Mouse (Mus musculus): ENCODE results near the gene Gclc. TPM values are rescaled to one million over a fixed set of nuclear protein-coding genes. Genes with fewer than 3 reads are reported as not detected.

The Gclc gene
- polyA plus RNA-seq, 1 experiment from 2014 or later: 24.9 TPM

DNA sequence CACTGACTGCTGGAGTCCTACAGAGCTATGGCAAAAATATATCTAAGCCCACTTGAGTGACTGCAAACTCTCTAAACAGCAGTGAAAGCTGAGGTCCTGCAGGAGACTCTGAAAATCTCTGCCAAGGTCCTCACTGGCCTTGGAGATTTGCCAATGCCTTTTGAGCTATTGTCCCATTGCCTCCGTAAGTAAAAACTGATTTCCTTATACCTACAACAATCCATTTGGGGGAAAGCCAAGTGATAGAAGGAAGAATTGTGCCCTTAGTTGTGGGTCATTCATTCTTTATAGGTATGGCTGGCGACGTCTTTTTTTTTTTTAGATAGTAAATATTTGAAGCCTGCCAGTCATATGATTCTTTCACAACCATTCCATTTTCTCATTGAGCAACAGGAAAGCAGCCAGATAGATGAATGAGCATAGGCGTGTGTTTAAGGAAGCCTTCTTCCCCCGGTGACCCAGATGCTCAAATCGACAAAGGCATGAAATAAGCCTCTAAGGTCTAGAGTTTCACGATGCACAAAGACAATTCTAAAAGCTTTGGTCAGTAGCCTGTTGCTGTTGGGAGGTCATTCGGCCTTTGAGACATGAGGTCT lies 35.4 kb upstream of the Gclc start:
- Histone ChIP-seq H3K9ac (no peak overlapping the region), H3K27ac (replicated peaks) (no peak overlapping the region), H3K36me3 (replicated peaks) (no peaks in the 10 kb centered on the region), H3K4me3 (replicated peaks) (no peak overlapping the region), H3K27me3 (no peaks in the 10 kb centered on the region), H3K4me1 (replicated peaks) (peaks cover 7% of the 10 kb centered on the region), H3K9me3 (replicated peaks) (no peaks in the 10 kb centered on the region), H3K4me2 (no peak overlapping the region)
- 45% methylated on average over 8 of the region's 8 CpGs for WGBS (ENCODE audit: insufficient replicate concordance)
- ATAC-seq (ENCODE audit: insufficient read depth): no peak

DNA sequence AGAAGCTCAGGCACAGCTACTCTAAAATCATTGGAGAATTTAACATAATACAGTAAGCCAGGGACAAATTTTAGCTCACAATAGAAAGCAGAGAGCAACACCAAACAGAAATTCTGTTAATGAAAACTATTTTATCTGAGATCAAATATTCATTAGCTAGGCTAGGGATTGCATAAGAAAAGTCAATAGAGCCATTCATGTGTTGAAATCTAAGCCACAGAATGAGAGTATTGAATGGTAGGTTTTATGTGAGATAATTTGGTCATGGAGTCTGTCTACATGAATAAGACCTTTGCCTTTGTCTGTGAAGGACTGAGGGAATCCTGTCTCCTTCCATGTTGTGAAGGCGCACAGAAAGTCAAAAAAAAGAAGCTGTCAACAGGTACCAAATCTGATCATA lies 34.7 kb upstream of the Gclc start:
- ATAC-seq (ENCODE audit: insufficient read depth): no peak
- 55% methylated on average over 1 of the region's 1 CpGs for WGBS (ENCODE audit: insufficient replicate concordance)

DNA sequence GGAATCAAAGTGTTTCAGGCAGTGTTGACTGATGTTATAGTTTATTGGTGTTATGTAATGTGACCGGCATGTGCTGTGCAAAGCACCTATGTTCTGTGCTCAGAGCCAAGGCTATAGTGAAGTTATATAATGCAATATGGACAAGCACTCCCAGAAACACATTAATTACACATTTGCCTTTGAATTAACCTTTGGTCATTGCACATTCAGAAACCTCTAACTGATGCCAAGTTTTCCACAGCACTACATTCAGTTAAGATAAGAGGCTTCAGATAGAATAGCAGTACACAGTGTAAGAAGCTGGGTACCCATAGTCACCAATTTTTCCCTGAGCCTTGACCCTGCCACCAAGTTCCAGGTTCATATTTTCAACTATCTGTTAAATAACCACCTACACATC lies 32.0 kb upstream of the Gclc start:
- no peaks in the 10 kb centered on the region for H3K36me3 ChIP-seq (replicated peaks)
- no peak for ATAC-seq (ENCODE audit: insufficient read depth)
- 82% methylated on average over 1 of the region's 1 CpGs for WGBS (ENCODE audit: insufficient replicate concordance)
- no peak overlapping the region for H3K9ac ChIP-seq
- H3K4me1 ChIP-seq (replicated peaks): peaks cover 7% of the 10 kb centered on the region
- no peak overlapping the region for H3K4me2 ChIP-seq
- H3K9me3 ChIP-seq (replicated peaks): no peaks in the 10 kb centered on the region
- H3K27me3 ChIP-seq: no peaks in the 10 kb centered on the region
- no peak overlapping the region for H3K4me3 ChIP-seq (replicated peaks)
- H3K27ac ChIP-seq (replicated peaks): no peak overlapping the region

More for the DNA sequence above, 34.7 kb upstream of the Gclc start:
- Histone ChIP-seq H3K4me2 (no peak overlapping the region), H3K9me3 (replicated peaks) (no peaks in the 10 kb centered on the region), H3K27me3 (no peaks in the 10 kb centered on the region), H3K27ac (replicated peaks) (no peak overlapping the region), H3K4me3 (replicated peaks) (no peak overlapping the region), H3K4me1 (replicated peaks) (peaks cover 7% of the 10 kb centered on the region), H3K36me3 (replicated peaks) (no peaks in the 10 kb centered on the region), H3K9ac (no peak overlapping the region)

DNA sequence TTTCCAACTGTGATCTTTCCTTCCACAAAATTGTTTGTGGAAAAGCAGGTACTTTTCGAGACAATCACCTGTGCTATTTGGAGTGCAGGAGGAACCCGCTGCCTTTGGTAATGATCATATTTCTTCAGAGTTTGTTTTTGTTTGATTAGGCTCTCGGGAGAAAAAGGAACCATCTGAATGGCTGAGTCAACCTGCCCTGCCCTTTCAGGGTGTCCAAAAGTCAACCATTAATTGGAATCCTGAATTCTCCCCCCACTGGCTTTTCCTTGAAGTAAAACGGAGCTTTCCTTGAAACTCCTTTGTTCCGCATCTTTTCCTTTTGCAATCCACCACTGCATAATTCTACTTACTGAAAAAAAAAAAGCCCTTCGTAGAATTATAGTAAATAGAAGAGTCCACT lies 30.1 kb upstream of the Gclc start:
- ATAC-seq (ENCODE audit: insufficient read depth): no peak
- H3K4me3 ChIP-seq (replicated peaks): no peak overlapping the region
- H3K4me2 ChIP-seq: no peak overlapping the region

DNA sequence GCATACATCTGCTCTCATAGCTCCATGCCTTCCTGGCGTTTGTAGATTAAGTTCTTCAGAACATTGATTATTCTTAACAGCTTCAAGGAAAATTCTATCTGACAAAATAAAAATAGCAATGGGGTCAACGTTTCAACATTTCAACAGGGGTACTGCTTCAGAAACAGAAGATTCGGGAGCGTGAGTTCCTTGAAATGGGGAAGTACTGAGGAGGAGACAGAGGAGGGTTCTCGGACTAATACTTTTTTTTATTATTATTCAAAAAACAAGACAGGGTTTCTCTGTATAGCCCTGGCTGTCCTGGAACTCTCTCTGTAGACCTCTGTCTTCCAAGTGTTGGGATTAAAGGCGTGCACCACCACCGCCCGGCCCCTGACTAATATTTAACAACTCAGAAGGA lies 28.9 kb upstream of the Gclc start:
- 38% methylated on average over 8 of the region's 8 CpGs for WGBS (ENCODE audit: insufficient replicate concordance)
- H3K9me3 ChIP-seq (replicated peaks): no peaks in the 10 kb centered on the region
- H3K27me3 ChIP-seq: no peaks in the 10 kb centered on the region
- H3K36me3 ChIP-seq (replicated peaks): no peaks in the 10 kb centered on the region
- no peak overlapping the region for H3K4me3 ChIP-seq (replicated peaks)
- H3K27ac ChIP-seq (replicated peaks): no peak overlapping the region
- H3K4me1 ChIP-seq (replicated peaks): no peaks in the 10 kb centered on the region; the same call in 1 of the 2 replicates
- no peak overlapping the region for H3K9ac ChIP-seq
- no peak for ATAC-seq (ENCODE audit: insufficient read depth)
- H3K4me2 ChIP-seq: no peak overlapping the region

More for the DNA sequence above, 30.1 kb upstream of the Gclc start:
- no peak overlapping the region for H3K9ac ChIP-seq
- no peaks in the 10 kb centered on the region for H3K36me3 ChIP-seq (replicated peaks)
- WGBS (ENCODE audit: insufficient replicate concordance): 52% methylated on average over 6 of the region's 6 CpGs
- no peaks in the 10 kb centered on the region for H3K9me3 ChIP-seq (replicated peaks)
- H3K4me1 ChIP-seq (replicated peaks): no peaks in the 10 kb centered on the region; the same call in 1 of the 2 replicates
- no peaks in the 10 kb centered on the region for H3K27me3 ChIP-seq
- H3K27ac ChIP-seq (replicated peaks): no peak overlapping the region

DNA sequence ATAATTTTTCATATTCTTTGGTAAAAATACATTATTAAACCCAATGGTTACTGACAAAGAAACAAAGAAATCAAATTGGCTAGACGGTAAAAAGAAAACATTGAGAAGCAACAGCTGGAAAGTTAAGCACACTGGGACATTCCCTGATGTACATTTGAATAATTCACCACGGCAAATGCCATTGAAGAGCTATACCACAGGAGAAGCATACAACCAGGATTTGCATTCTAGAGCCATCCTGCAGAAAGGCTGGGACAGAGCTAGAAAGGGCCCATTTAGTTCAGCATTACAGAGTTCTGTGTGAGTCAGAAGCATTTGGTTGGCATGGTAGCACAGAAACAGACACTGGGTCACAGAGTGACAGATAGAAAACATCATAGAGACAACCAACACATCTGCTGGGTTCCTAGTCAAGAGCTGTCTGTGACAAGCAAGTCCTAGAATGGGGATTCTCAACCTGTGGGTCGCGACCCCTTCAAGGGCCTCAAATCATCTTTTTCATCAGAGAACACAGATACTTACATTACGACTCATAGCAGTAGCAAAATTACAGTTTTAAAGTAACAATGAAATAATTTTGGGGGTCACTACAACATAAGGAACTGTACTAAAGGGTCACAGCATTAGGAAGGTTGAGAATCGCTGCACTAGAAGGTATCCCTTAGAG lies 28.2 kb upstream of the Gclc start:
- ATAC-seq (ENCODE audit: insufficient read depth): no peak
- 70% methylated on average over 6 of the region's 6 CpGs for WGBS (ENCODE audit: insufficient replicate concordance)
- no peak overlapping the region for H3K4me2 ChIP-seq

DNA sequence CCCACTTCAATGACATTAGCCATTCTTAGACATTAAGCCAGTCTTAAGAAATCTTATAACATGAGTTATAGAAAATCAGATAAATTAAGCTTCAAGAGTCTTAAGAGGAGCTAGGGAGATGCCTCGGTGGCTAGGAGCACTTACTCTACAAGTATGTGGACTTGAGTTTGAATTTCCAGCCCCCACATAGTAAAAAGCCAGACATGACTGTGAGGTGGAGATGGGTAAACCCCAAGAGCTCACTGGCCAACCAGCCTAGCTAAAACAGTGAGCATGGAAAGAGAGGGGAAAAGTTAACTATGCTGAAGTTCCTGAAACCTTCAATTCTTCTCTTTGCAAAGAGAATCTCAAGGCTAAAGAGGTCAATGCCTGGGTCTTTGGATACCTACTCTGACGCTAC lies 27.3 kb upstream of the Gclc start:
- Histone ChIP-seq H3K4me2 (no peak overlapping the region), H3K27ac (replicated peaks) (no peak overlapping the region), H3K4me3 (replicated peaks) (no peak overlapping the region), H3K36me3 (replicated peaks) (no peaks in the 10 kb centered on the region), H3K9ac (no peak overlapping the region), H3K9me3 (replicated peaks) (no peaks in the 10 kb centered on the region), H3K27me3 (no peaks in the 10 kb centered on the region), H3K4me1 (replicated peaks) (no peaks in the 10 kb centered on the region; the same call in 1 of the 2 replicates)
- 66% methylated on average over 2 of the region's 2 CpGs for WGBS (ENCODE audit: insufficient replicate concordance)
- ATAC-seq (ENCODE audit: insufficient read depth): no peak

More for the DNA sequence above, 28.2 kb upstream of the Gclc start:
- no peaks in the 10 kb centered on the region for H3K27me3 ChIP-seq
- H3K36me3 ChIP-seq (replicated peaks): no peaks in the 10 kb centered on the region
- no peak overlapping the region for H3K27ac ChIP-seq (replicated peaks)
- no peaks in the 10 kb centered on the region; the same call in 1 of the 2 replicates for H3K4me1 ChIP-seq (replicated peaks)
- H3K9ac ChIP-seq: no peak overlapping the region
- H3K4me3 ChIP-seq (replicated peaks): no peak overlapping the region
- H3K9me3 ChIP-seq (replicated peaks): no peaks in the 10 kb centered on the region

DNA sequence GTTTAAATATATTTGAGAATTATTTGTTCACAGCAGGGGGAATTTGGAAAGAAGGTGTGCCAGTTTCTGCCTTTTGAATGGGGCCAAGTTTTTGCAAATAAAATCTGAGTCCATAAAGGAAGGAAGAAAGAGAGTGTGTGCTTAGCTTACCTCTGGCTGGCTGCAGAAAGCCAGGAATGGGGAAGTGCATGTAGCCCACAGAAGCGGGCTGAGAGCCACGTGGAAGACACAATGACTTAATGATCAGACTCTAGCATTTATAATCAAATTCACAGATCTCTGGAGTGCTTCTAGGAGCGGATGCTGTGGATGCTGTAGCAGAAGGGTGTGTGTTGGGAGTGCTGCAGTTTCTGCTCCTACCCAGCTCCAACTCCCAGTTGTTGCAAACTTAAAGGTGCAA lies 22.3 kb upstream of the Gclc start:
- Histone ChIP-seq H3K9ac (no peak overlapping the region), H3K27me3 (no peaks in the 10 kb centered on the region), H3K4me1 (replicated peaks) (no peaks in the 10 kb centered on the region), H3K9me3 (replicated peaks) (no peaks in the 10 kb centered on the region), H3K4me3 (replicated peaks) (no peak overlapping the region), H3K4me2 (no peak overlapping the region), H3K27ac (replicated peaks) (no peak overlapping the region), H3K36me3 (replicated peaks) (no peaks in the 10 kb centered on the region)
- WGBS (ENCODE audit: insufficient replicate concordance): 15% methylated on average over 3 of the region's 3 CpGs
- no peak for ATAC-seq (ENCODE audit: insufficient read depth)

DNA sequence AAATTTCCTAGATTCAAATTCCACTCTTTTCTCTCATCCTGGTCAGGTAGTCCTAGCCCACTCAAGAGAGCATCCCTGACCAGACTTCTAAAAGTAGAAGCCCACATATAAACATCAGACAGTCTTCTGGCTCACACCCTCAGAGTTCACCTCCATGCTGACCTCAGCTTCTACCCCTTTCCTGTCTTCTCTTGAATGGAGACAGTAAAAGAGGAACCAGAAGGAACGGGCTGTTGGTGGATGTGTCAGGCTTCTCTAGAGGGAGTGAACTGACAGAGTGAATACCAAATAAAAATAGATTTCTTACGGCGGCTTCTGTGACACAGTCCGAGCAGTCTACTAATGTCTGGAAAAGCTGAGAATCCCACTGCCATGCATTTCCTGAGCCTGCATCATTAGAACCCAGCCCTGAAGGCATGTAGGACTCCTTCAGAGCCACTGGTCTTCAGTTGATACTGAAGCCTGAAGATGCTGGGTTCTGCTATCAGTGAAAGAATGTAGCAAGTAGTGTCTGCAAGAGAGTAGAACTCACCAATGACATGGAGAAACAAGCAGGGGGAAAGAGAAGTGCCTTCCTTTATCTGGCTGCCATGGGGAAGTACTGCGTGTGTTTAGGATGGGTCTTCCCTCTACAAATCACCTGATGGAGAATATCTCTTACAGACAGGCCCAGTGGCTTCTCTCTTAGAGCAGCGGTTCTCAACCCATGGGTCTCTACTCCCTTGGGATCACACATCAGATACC lies 16.9 kb upstream of the Gclc start:
- Histone ChIP-seq H3K27ac (replicated peaks) (no peak overlapping the region), H3K27me3 (0 out of 2 replicates have a peak, but pooled peaks cover 5% of the 10 kb centered on the region), H3K4me1 (replicated peaks) (0 out of 2 replicates have a peak, but pooled peaks cover 3% of the 10 kb centered on the region), H3K9me3 (replicated peaks) (no peaks in the 10 kb centered on the region), H3K9ac (no peak overlapping the region), H3K36me3 (replicated peaks) (no peaks in the 10 kb centered on the region), H3K4me2 (no peak overlapping the region; the same call in 1 of the 2 replicates), H3K4me3 (replicated peaks) (no peak overlapping the region)
- WGBS (ENCODE audit: insufficient replicate concordance): 20% methylated on average over 6 of the region's 6 CpGs
- ATAC-seq (ENCODE audit: insufficient read depth): no peak

DNA sequence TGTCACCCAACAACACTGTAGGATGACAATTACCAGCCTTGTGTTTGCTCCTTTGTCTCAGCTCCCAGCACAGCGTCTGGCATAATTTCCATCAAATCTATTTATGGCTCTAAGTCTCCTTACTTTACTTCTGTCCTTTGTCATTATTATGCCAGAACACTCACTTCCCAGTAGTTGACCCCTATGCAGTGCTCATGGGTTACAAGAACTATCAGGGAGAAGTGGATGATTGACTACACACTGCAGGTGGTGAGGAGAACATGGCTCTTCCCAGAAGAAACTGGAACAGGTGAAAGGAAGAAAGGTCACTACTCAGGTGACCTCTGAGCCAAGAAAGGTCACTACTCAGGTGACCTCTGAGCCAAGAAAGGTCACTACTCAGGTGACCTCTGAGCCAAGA lies 12.9 kb upstream of the Gclc start:
- Histone ChIP-seq H3K4me2 (no peak overlapping the region), H3K27me3 (0 out of 2 replicates have a peak, but pooled peaks cover 5% of the 10 kb centered on the region), H3K27ac (replicated peaks) (no peak overlapping the region), H3K9ac (no peak overlapping the region), H3K4me3 (replicated peaks) (no peak overlapping the region), H3K4me1 (replicated peaks) (0 out of 2 replicates have a peak, but pooled peaks cover 5% of the 10 kb centered on the region), H3K36me3 (replicated peaks) (no peaks in the 10 kb centered on the region), H3K9me3 (replicated peaks) (no peaks in the 10 kb centered on the region)
- 64% methylated on average over 1 of the region's 1 CpGs for WGBS (ENCODE audit: insufficient replicate concordance)
- ATAC-seq (ENCODE audit: insufficient read depth): no peak

DNA sequence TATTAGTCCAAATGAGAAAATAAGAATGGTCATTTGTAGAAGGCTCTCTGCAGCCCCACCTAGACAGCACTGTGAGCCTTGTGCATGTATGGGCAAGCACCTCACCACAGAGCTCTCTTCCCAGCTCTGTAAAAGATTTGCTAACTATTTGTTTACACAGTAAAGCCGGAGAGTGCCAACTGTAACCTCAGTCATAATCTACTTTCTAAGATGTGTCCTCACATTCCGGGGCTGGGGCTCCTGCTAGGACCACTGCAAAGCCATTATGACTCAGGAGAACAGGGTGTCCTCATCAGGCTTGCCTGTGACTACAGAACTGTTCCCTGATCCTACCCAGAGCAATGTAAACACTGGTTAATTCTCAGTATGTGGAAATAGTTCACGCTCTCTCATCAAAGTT lies 9.5 kb upstream of the Gclc start:
- Histone ChIP-seq H3K4me3 (replicated peaks) (no peak overlapping the region), H3K9me3 (replicated peaks) (no peaks in the 10 kb centered on the region), H3K9ac (no peak overlapping the region), H3K27ac (replicated peaks) (no peak overlapping the region), H3K4me1 (replicated peaks) (peaks cover 9% of the 10 kb centered on the region), H3K36me3 (replicated peaks) (no peaks in the 10 kb centered on the region), H3K4me2 (no peak overlapping the region), H3K27me3 (peaks cover 10% of the 10 kb centered on the region; the same call in 1 of the 2 replicates)
- 45% methylated on average over 3 of the region's 3 CpGs for WGBS (ENCODE audit: insufficient replicate concordance)
- ATAC-seq (ENCODE audit: insufficient read depth): peak; percentile 60

Data from liver, embryonic 15.5 days (tissue).